Mouse (Mus musculus) MEL (cell line): Measurements from ENCODE around the gene Thoc3.

Experiments used
- CHD1 ChIP-seq: IDR thresholded peaks from 2 replicates; pipeline ENCODE4 v1.6.1; 2012; ENCODE audit warnings: low read depth, mild to moderate bottlenecking, inconsistent platforms, low read length, improper control_type of control experiment
- CTCF ChIP-seq, 3 experiments: IDR thresholded peaks in 2 of 3; conservative IDR thresholded peaks in 1 of 3; 2 replicates each; pipeline ENCODE4 v1.5.1; 2011 to 2012; ENCODE audit warnings: low read length in 3 of 3, low read depth in 2 of 3, mild to moderate bottlenecking in 2 of 3, improper control_type of control experiment in 1 of 3, inconsistent platforms in 1 of 3, mixed read lengths in 1 of 3, moderate library complexity in 1 of 3; ENCODE audit not compliant: control insufficient read depth in 1 of 3, insufficient read depth in 1 of 3, poor library complexity in 1 of 3, severe bottlenecking in 1 of 3
- EP300 ChIP-seq, 2 experiments: IDR thresholded peaks; 2 replicates each; pipeline ENCODE4 v1.6.1; 2011; ENCODE audit warnings: improper control_type of control experiment in 2 of 2, low read length in 2 of 2, low read depth in 1 of 2, mild to moderate bottlenecking in 1 of 2
- GABPA ChIP-seq: IDR thresholded peaks from 2 replicates; pipeline ENCODE4 v1.6.1; 2012; ENCODE audit warnings: low read depth, mild to moderate bottlenecking, inconsistent platforms, low read length, improper control_type of control experiment, moderate library complexity
- GATA1 ChIP-seq: IDR thresholded peaks from 2 replicates; pipeline ENCODE4 v1.6.1; 2011; ENCODE audit warnings: low read depth, low read length, improper control_type of control experiment
- HCFC1 ChIP-seq: IDR thresholded peaks from 2 replicates; pipeline ENCODE4 v1.6.1; 2012; ENCODE audit warnings: low read depth, mild to moderate bottlenecking, inconsistent platforms, low read length, improper control_type of control experiment, moderate library complexity
- MAX ChIP-seq: IDR thresholded peaks from 2 replicates; pipeline ENCODE4 v1.6.1; 2011; ENCODE audit warnings: low read length, improper control_type of control experiment
- POLR2AphosphoS5 ChIP-seq: IDR thresholded peaks from 2 replicates; pipeline ENCODE4 v1.6.1; 2012; ENCODE audit warnings: low read depth, borderline replicate concordance, mild to moderate bottlenecking, inconsistent platforms, low read length, moderate library complexity, mixed read lengths
- TCF12 ChIP-seq: IDR thresholded peaks from 2 replicates; pipeline ENCODE4 v1.6.1; 2014; ENCODE audit warnings: low read depth, mild to moderate bottlenecking, inconsistent platforms, low read length, improper control_type of control experiment, moderate library complexity
- ZC3H11A ChIP-seq: IDR thresholded peaks from 2 replicates; pipeline ENCODE4 v1.6.1; 2012; ENCODE audit warnings: low read depth, mild to moderate bottlenecking, inconsistent platforms, low read length, improper control_type of control experiment
- ZNF384 ChIP-seq: IDR thresholded peaks from 2 replicates; pipeline ENCODE4 v1.6.1; 2012; ENCODE audit warnings: low read depth, mild to moderate bottlenecking, inconsistent platforms, low read length, improper control_type of control experiment

GRCm38 (mm10) chr13:54438814-54439213 lies 29.8 kb downstream of the Thoc3 start:
- no peak for TF ChIP-seq GATA1
- TF ChIP-seq ZC3H11A = no peak
- no peak for TF ChIP-seq GABPA
- no peak for TF ChIP-seq HCFC1
- TF ChIP-seq ZNF384 = no peak
- TF ChIP-seq EP300 (IDR thresholded peaks at IDR 0.05; ENCODE audit: low read depth in 1 of 2, low read length in 2 of 2) = no peak
- TF ChIP-seq TCF12 = no peak
- no peak for TF ChIP-seq POLR2AphosphoS5
- TF ChIP-seq CTCF (IDR thresholded peaks at IDR 0.05 in 2 of 3, conservative IDR thresholded peaks at IDR 0.05 in 1 of 3; ENCODE audit: control insufficient read depth in 1 of 3, insufficient read depth in 1 of 3, low read depth in 2 of 3, low read length in 3 of 3, poor library complexity in 1 of 3, severe bottlenecking in 1 of 3) = no peak
- TF ChIP-seq CHD1 = no peak
- TF ChIP-seq MAX = no peak
